Mouse (Mus musculus): ENCODE measurements around the gene Tnfrsf4.

DNA sequence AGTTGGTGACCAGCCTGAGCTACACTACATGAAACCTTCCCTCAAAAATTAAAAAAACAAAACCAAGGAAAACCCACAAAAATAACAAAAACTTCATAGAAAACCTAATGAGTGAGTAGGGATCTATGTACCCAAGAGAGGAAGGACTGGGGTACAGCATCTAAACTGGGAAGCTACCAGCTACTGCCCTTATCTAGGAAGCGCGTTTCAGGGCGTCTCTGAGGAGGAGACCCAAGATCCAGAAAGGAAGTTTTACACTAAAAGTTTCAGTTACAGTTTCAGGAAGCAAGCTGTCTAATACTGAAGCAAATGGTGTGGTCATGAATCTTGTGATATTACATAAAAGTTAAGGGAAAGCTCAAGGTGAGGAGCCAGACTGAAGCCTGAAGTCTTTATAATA lies 36.1 kb downstream of the Tnfrsf4 start:
- TF ChIP-seq CTCF (IDR thresholded peaks at IDR 0.05; ENCODE audit: extremely low read depth, insufficient read depth, insufficient read length, insufficient replicate concordance) (no peak), POLR2A (IDR thresholded peaks at IDR 0.05; ENCODE audit: low read depth, low read length) (no peak)

All from spleen, adult 2 months (tissue).